Mouse (Mus musculus) left cerebral cortex, postnatal 4 days (tissue): ENCODE data around the gene Sh3d19. TPM values are rescaled to one million over a fixed set of nuclear protein-coding genes. Genes with fewer than 3 reads are reported as not detected.
"Not testable (repeated sequence)": the region's sequence is repeated elsewhere in the genome, so short reads cannot be mapped to it uniquely, and the experiment has no call there.

ENCODE experiments used
- DNase-seq: peaks from one replicate; pipeline ENCODE4 v3.0.0-alpha.2; 2022
- intact Hi-C: fragments of 180-260 bp; cut with DNase I; formaldehyde crosslinking; loops from one replicate; pipeline ENCODE4 v1.15.1; 2025
- total RNA-seq, 2 experiments: library from RNA; stranded (reverse); gene quantifications; 2 replicates each; pipeline ENCODE4 v1.2.3; 2021

The Sh3d19 gene
- total RNA-seq, 2 experiments from 2014 or later, result 64.4 to 72.2 TPM

DNA sequence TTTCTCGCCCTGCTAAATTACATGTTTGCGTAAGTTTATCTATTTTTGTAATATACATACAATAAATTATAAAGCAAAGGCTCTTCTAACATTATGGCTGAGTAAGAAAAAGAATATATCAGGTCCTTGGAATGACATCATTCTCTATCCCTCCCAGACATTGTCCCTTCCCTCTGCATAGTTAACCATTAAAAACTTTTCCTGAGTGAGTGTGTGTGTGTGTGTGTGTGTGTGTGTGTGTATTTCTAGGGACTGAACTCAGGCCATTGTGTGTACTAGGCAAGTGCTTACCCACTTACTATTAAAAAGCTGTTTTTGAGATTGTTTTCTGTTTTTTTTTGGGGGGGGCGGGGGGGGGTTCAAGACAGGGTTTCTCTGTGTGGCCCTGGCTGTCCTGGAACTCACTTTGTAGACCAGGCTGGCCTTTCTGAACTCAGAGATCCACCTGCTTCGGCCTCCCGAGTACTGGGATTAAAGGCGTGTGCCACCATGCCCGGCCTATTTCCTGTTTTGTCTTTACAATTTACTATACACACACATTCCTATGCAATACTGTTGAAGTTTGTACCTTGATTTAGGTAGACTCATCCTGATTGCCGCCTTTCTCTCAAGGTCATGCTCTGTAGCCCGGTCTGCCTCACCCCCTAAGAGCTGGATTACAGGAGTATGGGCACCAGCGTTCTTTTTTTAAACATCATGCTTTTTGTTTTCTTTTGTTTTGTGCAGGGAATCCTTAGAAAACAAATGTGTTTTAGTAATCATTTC is 2.6 kb downstream of the Sh3d19 start:
- DNase-seq, result no peak
- intact Hi-C loops, result no loop called here

- intact Hi-C loops, result no loop called here
These were observed 3.5 kb downstream of the Sh3d19 start for GRCm38 (mm10) chr3:85974451-85974850.

GRCm38 (mm10) chr3:85980036-85980435 is 9.1 kb downstream of the Sh3d19 start:
- no peak for DNase-seq
- intact Hi-C loops, result no loop called here

More at GRCm38 (mm10) chr3:85974451-85974850, 3.5 kb downstream of the Sh3d19 start:
- DNase-seq, result peak; percentile 15

DNA sequence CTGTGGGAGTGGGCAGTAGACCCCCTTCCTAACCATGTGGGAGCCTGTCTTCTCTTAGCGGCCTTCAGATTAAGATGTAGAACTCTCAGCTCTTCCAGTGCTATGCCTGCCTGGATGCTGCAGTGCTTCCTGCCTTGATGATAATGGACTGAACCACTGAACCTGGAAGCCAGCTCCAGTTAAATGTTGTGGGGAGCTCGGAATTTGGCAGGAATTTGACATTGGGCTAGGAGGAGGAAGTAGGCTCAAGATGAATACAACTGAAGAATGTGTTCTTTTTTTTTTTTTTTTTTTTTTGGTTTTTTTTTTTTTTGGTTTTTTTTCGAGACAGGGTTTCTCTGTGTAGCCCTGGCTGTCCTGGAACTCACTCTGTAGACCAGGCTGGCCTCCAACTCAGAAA is 10.9 kb downstream of the Sh3d19 start:
- intact Hi-C loops, result not testable (repeated sequence)

GRCm38 (mm10) chr3:85984537-85984936 is 13.6 kb downstream of the Sh3d19 start:
- intact Hi-C loops, result no loop called here
- DNase-seq, result no peak

More for the DNA sequence above, 10.9 kb downstream of the Sh3d19 start:
- DNase-seq, result not testable (repeated sequence)

DNA sequence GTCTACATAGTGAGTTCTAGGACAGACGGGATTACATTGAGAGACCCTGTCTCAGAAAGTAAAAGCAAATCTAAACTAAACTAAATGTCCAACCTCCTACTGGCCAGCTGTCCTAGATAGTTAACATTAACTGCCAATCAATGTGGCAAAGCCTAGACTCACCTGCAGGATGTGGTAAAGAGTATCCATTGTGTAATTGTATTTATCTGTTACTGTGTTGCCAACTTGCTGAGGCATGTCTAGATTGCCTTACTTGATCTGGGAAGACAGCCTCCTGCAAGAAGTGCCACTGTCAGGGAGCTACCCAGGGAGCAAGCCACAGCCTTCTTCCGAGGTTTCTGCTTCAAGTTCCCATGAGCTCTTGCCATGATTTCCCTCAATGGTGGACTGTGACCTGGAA is 16.3 kb downstream of the Sh3d19 start:
- DNase-seq, result no peak
- intact Hi-C loops, result no loop called here

DNA sequence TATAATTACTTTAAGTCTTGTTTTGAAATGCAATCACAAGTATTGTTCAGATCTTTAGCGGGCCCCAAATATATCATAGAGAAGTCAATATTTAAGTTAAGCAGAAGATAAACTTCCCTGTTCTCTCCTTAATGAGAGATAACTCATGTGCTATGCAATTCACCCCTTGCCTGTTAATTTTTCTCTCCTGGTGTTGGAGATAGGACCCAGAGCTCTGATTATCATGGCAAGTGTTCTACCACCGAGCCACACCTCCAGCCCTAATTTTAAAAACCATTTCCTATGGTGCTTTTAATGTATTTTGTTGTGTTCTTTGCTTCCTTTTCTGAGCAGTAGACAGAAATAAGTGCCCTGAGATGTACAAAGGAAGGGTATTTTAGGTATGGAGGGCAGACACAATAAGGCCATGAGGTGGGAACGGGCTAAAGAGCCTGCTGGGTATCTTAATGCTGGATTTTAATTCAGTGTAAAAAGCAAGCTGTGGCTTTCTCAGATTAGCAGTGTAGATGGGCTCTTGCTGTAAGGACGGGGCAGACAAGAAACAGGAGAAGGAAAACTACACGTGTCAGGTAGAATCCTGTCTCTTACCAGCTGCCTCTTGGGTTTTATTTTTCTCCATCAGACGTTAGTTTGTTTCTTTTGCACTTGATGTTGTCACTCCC is 20.4 kb downstream of the Sh3d19 start:
- intact Hi-C loops, result no loop called here
- DNase-seq, result no peak

GRCm38 (mm10) chr3:85991802-85992156 is 20.9 kb downstream of the Sh3d19 start:
- no peak for DNase-seq
- intact Hi-C loops, result no loop called here

DNA sequence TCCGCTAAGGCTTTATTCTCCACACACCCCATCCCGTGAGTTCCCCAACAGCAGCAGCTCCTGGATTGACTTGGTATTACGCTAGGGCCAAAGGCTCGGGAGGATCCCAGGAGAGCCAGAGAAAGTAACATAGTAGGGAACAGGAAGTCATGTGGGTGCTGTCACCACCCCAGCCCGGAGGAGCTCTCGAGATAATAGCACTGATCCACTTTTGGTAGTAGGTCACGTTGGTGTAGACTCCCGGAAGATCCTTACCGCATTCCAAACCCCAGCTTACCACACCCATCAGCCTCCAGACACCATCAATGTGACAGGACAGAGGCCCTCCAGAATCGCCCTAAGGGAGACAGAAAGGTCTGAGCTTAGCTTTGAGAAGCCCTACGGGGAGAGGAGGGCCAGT is 22.8 kb downstream of the Sh3d19 start:
- intact Hi-C loops, result no loop called here
- DNase-seq, result no peak

GRCm38 (mm10) chr3:85994645-85995044 is 23.7 kb downstream of the Sh3d19 start:
- intact Hi-C loops, result no loop called here
- DNase-seq, result no peak

- no peak for DNase-seq
- intact Hi-C loops, result no loop called here
These were observed 30.4 kb downstream of the Sh3d19 start for GRCm38 (mm10) chr3:86001271-86001670.

- intact Hi-C loops, result no loop called here
- DNase-seq, result no peak
These were observed 31.5 kb downstream of the Sh3d19 start, which contains the start of gene Prss48 for GRCm38 (mm10) chr3:86002423-86002822. Prss48 (minus strand) TSS chr3:86002491.

- intact Hi-C loops, result no loop called here
- DNase-seq, result no peak
These were observed 32.0 kb downstream of the Sh3d19 start for GRCm38 (mm10) chr3:86002940-86003339.

- no peak for DNase-seq
- intact Hi-C loops, result no loop called here
These were observed 33.8 kb downstream of the Sh3d19 start for GRCm38 (mm10) chr3:86004751-86005150.

- intact Hi-C loops, result no loop called here
- DNase-seq, result no peak
These were observed 39.7 kb downstream of the Sh3d19 start for GRCm38 (mm10) chr3:86010618-86011017.

- DNase-seq, result no peak
- intact Hi-C loops, result no loop called here
These were observed 40.5 kb downstream of the Sh3d19 start for GRCm38 (mm10) chr3:86011373-86011772.

- DNase-seq, result no peak
- intact Hi-C loops, result no loop called here
These were observed 40.9 kb downstream of the Sh3d19 start for GRCm38 (mm10) chr3:86011833-86012232.

DNA sequence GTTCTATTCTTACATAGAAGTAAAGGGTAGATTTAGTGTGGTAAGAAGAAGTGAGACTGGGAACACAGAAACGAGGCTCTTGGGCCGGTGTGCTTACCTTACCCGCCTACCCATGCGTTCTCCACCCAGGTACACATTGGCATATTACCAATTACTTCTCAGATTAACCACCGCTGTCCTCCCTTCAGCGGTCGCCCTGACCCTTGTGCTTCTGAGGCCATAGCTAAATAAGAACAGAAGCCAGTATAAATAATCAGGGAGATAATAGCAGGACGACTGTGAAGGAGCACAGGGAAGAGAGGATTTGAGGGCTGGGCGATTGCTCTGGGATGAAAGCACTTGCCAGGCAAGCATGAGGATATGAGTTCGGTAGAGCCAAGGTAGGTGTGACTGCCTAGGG is 42.9 kb downstream of the Sh3d19 start:
- intact Hi-C loops, result no loop called here
- no peak for DNase-seq

DNA sequence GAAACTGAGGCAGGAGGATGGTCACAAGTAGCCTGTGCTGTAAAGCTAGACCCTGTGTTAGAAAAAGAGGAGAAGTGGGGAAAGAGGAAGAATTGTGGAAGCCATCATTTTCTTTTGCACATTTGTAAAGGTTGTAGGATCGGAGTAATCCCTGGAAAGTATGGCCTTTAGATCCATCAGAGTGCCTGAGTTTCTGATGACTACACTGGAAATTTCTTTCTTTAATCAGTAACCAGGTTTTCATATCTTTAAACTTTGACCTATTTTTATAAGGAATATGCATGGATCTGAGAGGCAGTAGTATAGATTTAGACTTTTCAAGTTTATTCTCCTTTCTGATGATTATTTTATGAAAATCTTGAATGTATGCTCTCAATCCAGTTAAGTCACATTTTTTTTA is 46.1 kb downstream of the Sh3d19 start:
- intact Hi-C loops, result no loop called here
- DNase-seq, result no peak

- intact Hi-C loops, result no loop called here
- DNase-seq, result no peak
These were observed 46.6 kb downstream of the Sh3d19 start for GRCm38 (mm10) chr3:86017484-86017883.

DNA sequence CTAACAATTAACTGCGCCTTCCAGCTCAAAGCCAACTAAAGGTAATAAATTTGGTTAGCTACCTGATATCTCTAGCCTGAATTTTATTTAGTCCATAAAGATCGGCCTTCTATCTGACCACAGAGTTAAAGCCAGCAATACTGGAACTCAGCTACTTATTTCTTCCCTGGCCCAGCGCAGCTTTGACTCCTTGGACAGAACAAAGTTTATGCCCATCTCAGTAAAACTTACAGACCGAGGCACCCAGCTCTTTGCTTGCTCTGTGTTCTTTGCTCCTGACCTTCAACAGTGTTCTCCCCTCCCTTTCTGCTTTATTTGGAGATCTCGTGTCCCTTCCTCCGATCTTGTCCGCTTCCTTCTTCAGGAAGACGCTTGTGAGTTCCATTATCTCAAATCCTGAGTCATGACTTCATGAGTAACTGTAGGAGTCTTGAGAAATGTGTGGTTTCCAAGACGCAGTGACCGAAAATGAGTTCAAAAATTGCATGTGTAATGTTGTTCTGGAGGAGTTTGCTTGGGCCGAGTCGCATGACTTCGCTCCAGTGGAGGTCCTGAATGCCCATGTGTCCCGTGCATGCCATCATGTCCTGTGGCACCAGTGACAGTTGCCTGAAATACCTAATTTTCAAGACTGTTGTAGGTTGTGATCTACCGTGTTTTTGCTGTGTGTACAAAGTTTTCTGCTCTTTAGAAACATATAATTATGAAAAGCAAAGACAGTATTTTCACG is 50.2 kb downstream of the Sh3d19 start:
- intact Hi-C loops, result no loop called here
- no peak for DNase-seq

- no peak for DNase-seq
- intact Hi-C loops, result no loop called here
These were observed 50.7 kb downstream of the Sh3d19 start for GRCm38 (mm10) chr3:86021651-86022050.
